Mouse (Mus musculus) layer of hippocampus, adult 11-12 months (tissue): ENCODE measurements at regions not wholly inside any gene's neighbourhood (a gene's known extent, or its start where the extent isn't known, plus 50 kb on each side); places are given as distances from the start of the nearest gene placed in this dataset.
A peak's percentile ranks its signal among the peaks of the same experiment; 100 is the strongest.

Experiments used
- DNase-seq: peaks from one replicate; pipeline ENCODE4 v3.0.0; 2022; ENCODE audit warnings: low spot score

- DNase-seq: no peak
Measured at GRCm38 (mm10) chr6:126588761-126589160, 53.5 kb upstream of the Kcna5 start.

DNA sequence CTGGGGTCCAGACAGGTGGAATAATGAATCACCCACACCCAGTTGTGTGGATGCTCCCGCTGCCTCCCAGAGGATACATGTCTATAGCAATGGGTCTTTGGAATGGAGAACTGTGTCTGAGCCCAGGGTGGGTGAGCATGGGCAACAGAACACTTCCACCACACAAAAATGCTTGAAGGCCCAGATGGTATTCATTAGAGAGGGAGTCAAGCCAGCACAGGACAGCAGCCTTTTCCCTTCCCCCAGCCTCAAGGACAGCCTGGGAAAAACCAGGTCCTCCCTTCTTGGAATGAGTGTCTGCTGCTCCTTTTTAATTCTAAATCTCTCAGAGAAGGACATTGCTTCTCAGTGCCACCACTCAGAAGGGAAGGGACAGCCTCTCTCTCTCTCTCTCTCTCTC is 52.3 kb upstream of the Kcna5 start:
- no peak for DNase-seq

DNA sequence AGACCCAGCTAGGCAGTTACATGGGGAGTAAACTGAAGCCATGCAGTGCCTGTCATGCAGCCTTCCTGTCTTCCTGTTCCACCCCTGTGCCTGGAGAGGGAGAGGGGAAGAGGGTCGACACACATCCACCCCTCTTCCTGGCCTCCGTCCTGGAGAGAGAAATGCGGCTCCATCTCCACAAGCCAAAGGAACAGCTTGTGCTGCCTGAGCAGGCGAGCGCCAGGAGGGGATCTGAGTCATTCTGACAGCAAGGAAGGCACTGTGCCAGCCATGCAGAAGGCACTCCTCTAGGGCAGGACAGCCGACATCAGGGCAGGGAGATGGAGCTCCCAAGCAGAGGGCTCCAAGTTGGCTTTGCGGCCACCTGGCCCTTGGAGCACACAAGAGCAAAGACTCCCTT is 50.6 kb upstream of the Kcna5 start:
- DNase-seq: peak; percentile 92
